Mouse (Mus musculus) naive thymus-derived CD4-positive, alpha-beta T cell, adult 5 months (primary cell): ENCODE data around the gene Nxnl2. TPM values are rescaled to one million over a fixed set of nuclear protein-coding genes. Genes with fewer than 3 reads are reported as not detected.

Source experiments
- polyA plus RNA-seq: library from polyadenylated mRNA; unstranded; fragments of 100-300 nt; shearing (Covaris generic); gene quantifications from one replicate; pipeline ENCODE4 v1.2.1, GENCODE M21; 2017

Nxnl2 gene
- polyA plus RNA-seq, result not detected

GRCm38 (mm10) chr13:51170691-51171680 is at the start of gene Nxnl2:
Nxnl2 (plus strand) TSS chr13:51171022.

Other genes with a start within 250 kb of the Nxnl2 start
- gene Spin1, start 70.1 kb upstream of the Nxnl2 start, polyA plus RNA-seq, result 59.4 TPM
- not detected for gene S1pr3, start 237.6 kb downstream of the Nxnl2 start, polyA plus RNA-seq